Mouse (Mus musculus) kidney, embryonic 16.5 days (tissue): ENCODE measurements around the gene Mast3. TPM values are rescaled to one million over a fixed set of nuclear protein-coding genes. Genes with fewer than 3 reads are reported as not detected.

Experiments
- ATAC-seq: fragments of 200-750 bp; cut with Nextera tagmentation; 2 replicates; pipeline ENCODE4 v1.8.0; 2017; ENCODE audit warnings: moderate TSS enrichment; ENCODE audit not compliant: low FRiP score, low TSS enrichment
- H3K27ac ChIP-seq: fragments of 300-500 bp; sonication (generic); 2 replicates; pipeline ENCODE4 v1.5.1; 2014; ENCODE audit warnings: low read length
- H3K27me3 ChIP-seq: fragments of 300-500 bp; sonication (generic); 2 replicates; pipeline ENCODE4 v1.6.1; 2014; ENCODE audit warnings: low read length, control low read depth, mixed read lengths; ENCODE audit not compliant: insufficient read depth
- H3K36me3 ChIP-seq: fragments of 300-500 bp; sonication (generic); 2 replicates; pipeline ENCODE4 v1.6.1; 2014; ENCODE audit warnings: low read length, control low read depth, mixed read lengths; ENCODE audit not compliant: insufficient read depth
- H3K4me1 ChIP-seq: fragments of 300-500 bp; sonication (generic); 2 replicates; pipeline ENCODE4 v1.6.1; 2014; ENCODE audit warnings: low read length, control low read depth, mixed read lengths; ENCODE audit not compliant: insufficient read depth
- H3K4me2 ChIP-seq: fragments of 300-500 bp; sonication (generic); replicated peaks from 2 replicates; pipeline ENCODE4 v1.6.1; 2014; ENCODE audit warnings: low read depth, low read length
- H3K4me3 ChIP-seq: fragments of 300-500 bp; sonication (generic); 2 replicates; pipeline ENCODE4 v1.5.1; 2014; ENCODE audit warnings: mild to moderate bottlenecking, low read length
- H3K9ac ChIP-seq: fragments of 300-500 bp; sonication (generic); replicated peaks from 2 replicates; pipeline ENCODE4 v1.6.1; 2014; ENCODE audit warnings: low read length
- H3K9me3 ChIP-seq: fragments of 300-500 bp; sonication (generic); 2 replicates; pipeline ENCODE4 v1.6.1; 2016; ENCODE audit warnings: low read length, control low read depth
- WGBS: fragments of 180-500 bp; shearing (Covaris S2); extraction: QIAGEN DNeasy Blood & Tissue Kit; methylation state at CpG from one replicate; pipeline ENCODE4 v1.1.7; 2014; 5-methylcytosine and 5-hydroxymethylcytosine counted together
- polyA plus RNA-seq: library from polyadenylated mRNA; unstranded; fragments of >200 nt; fragmentation: Nextera tagmentation; extraction: Ambion mirVana; gene quantifications from 2 replicates; pipeline ENCODE4 v1.2.1, GENCODE M21; 2015

Gene Mast3
- polyA plus RNA-seq, 1 experiment from 2014 or later, result 16.2 TPM

- ATAC-seq, result no peak
- Histone ChIP-seq H3K27ac (no peak overlapping the region), H3K4me2 (no peak overlapping the region), H3K36me3 (no peaks in the 10 kb centered on the region), H3K4me1 (peaks cover 17% of the 10 kb centered on the region), H3K9ac (no peak overlapping the region), H3K9me3 (no peaks in the 10 kb centered on the region), H3K4me3 (no peak overlapping the region), H3K27me3 (no peaks in the 10 kb centered on the region)
- WGBS, result 2% methylated on average over 6 of the region's 6 CpGs
These were observed 39.7 kb upstream of the Mast3 start for GRCm38 (mm10) chr8:70844523-70844922.

GRCm38 (mm10) chr8:70843941-70844340 is 39.1 kb upstream of the Mast3 start:
- 86% methylated on average over 8 of the region's 8 CpGs for WGBS
- peaks cover 17% of the 10 kb centered on the region for H3K4me1 ChIP-seq
- H3K9me3 ChIP-seq, result no peaks in the 10 kb centered on the region
- no peak for ATAC-seq
- no peak overlapping the region for H3K9ac ChIP-seq
- H3K36me3 ChIP-seq, result no peaks in the 10 kb centered on the region
- H3K27me3 ChIP-seq, result no peaks in the 10 kb centered on the region
- H3K4me2 ChIP-seq, result no peak overlapping the region
- H3K27ac ChIP-seq, result no peak overlapping the region
- H3K4me3 ChIP-seq, result no peak overlapping the region

GRCm38 (mm10) chr8:70843214-70843773 is 38.4 kb upstream of the Mast3 start:
- Histone ChIP-seq H3K27me3 (no peaks in the 10 kb centered on the region), H3K4me3 (no peak overlapping the region), H3K9me3 (no peaks in the 10 kb centered on the region), H3K4me1 (peaks cover 22% of the 10 kb centered on the region), H3K36me3 (no peaks in the 10 kb centered on the region), H3K27ac (no peak overlapping the region), H3K9ac (no peak overlapping the region), H3K4me2 (no peak overlapping the region)
- ATAC-seq, result no peak
- 80% methylated on average over 5 of the region's 5 CpGs for WGBS

GRCm38 (mm10) chr8:70842484-70842883 is 37.6 kb upstream of the Mast3 start:
- WGBS, result 66% methylated on average over 25 of the region's 25 CpGs
- no peak for ATAC-seq
- Histone ChIP-seq H3K27me3 (no peaks in the 10 kb centered on the region), H3K4me2 (no peak overlapping the region), H3K9ac (no peak overlapping the region), H3K9me3 (no peaks in the 10 kb centered on the region), H3K4me1 (peaks cover 23% of the 10 kb centered on the region), H3K36me3 (no peaks in the 10 kb centered on the region), H3K27ac (no peak overlapping the region), H3K4me3 (no peak overlapping the region)

- Histone ChIP-seq H3K36me3 (0 out of 2 replicates have a peak, but pooled peaks cover 3% of the 10 kb centered on the region), H3K27me3 (no peaks in the 10 kb centered on the region), H3K27ac (peak overlapping the region; percentile 88), H3K4me1 (peaks cover 23% of the 10 kb centered on the region), H3K9ac (peak overlapping the region; percentile 28), H3K9me3 (no peaks in the 10 kb centered on the region), H3K4me3 (0 out of 2 replicates have a peak overlapping the region, but pooled peaks have one; percentile 6), H3K4me2 (peak overlapping the region; percentile 17; the same call in 1 of the 2 replicates)
- WGBS, result 34% methylated on average over 22 of the region's 22 CpGs
- ATAC-seq, result peak; percentile 8
These were observed 36.6 kb upstream of the Mast3 start for GRCm38 (mm10) chr8:70841147-70842072.

GRCm38 (mm10) chr8:70840590-70840989 is 35.7 kb upstream of the Mast3 start:
- no peak for ATAC-seq
- 35% methylated on average over 10 of the region's 10 CpGs for WGBS
- Histone ChIP-seq H3K9ac (no peak overlapping the region), H3K9me3 (no peaks in the 10 kb centered on the region), H3K4me3 (0 out of 2 replicates have a peak overlapping the region, but pooled peaks have one; percentile 6), H3K4me2 (peak overlapping the region; percentile 17; the same call in 1 of the 2 replicates), H3K27me3 (no peaks in the 10 kb centered on the region), H3K4me1 (peaks cover 23% of the 10 kb centered on the region), H3K36me3 (0 out of 2 replicates have a peak, but pooled peaks cover 3% of the 10 kb centered on the region), H3K27ac (peak overlapping the region; percentile 88)

- Histone ChIP-seq H3K9me3 (no peaks in the 10 kb centered on the region), H3K9ac (peak within 1 kb of the TSS; percentile 90), H3K27me3 (no peaks in the 10 kb centered on the region), H3K4me3 (peak within 1 kb of the TSS; percentile 76), H3K36me3 (0 out of 2 replicates have a peak, but pooled peaks cover 3% of the 10 kb centered on the region), H3K27ac (peak within 1 kb of the TSS; percentile 88), H3K4me2 (peak within 1 kb of the TSS; percentile 89), H3K4me1 (peaks cover 23% of the 10 kb centered on the region)
- 2% methylated on average over 55 of the region's 55 CpGs for WGBS
- ATAC-seq, result peak; percentile 98
These were observed 34.8 kb upstream of the Mast3 start, which contains the start of gene Arrdc2 for GRCm38 (mm10) chr8:70839408-70840351. Gene Arrdc2 (minus strand): TSS chr8:70839720.

- Histone ChIP-seq H3K4me2 (peak overlapping the region; percentile 89), H3K27ac (peak overlapping the region; percentile 87), H3K9ac (peak overlapping the region; percentile 90), H3K9me3 (no peaks in the 10 kb centered on the region), H3K4me3 (peak overlapping the region; percentile 76), H3K4me1 (peaks cover 23% of the 10 kb centered on the region), H3K27me3 (no peaks in the 10 kb centered on the region), H3K36me3 (0 out of 2 replicates have a peak, but pooled peaks cover 3% of the 10 kb centered on the region)
- 2% methylated on average over 66 of the region's 66 CpGs for WGBS
- ATAC-seq, result peak; percentile 20
These were observed 34.0 kb upstream of the Mast3 start for GRCm38 (mm10) chr8:70838654-70839407.
